Comparison of ENCODE assay signal across 17 mouse cellular contexts in the genomic region with DNA sequence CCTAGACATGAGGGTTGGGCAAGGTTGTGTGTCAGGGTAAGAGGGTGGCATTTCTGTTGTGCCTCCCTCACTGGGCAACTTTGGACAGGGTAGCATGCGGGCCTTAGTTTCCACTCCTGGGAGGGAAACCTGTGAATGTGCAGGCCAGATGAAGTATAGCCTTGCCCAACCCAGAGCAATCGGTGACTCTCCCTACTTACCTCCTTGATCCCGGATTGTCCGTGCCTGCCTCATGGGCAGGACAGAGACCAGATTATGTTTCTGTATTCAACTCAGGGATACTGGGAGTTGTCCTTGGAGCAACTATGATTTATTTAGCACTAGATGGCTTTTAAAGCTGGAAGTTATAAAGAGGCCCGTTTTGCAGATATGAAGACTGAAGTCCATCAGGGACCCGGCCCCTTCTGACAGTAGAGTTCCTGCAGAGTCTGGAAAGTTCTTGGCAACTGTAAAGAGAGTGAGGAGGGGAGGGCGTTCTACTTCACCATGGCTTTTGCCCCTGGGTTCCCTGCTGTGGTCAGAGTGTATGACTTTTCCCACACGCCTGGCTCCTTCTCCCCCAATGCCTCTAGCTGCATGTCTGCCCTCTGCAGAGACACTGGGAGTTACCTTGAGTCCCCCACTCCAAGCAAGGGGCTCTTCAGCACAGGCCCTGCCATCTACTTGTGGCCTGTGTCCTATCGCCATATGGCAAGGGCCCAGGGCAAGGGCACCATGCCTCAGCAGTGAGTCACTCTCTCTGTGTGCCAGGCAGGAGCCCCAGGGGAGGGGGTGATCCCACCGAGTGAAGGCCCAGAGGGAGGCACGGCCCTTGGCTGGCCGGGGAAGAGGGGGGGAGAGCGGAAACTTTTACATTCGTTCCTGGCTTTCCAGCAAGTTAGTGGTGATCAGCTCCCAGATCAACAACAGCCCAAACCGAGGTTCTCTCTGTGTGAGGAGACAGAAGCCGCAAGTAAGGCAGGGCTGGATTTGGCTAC.
A peak's percentile ranks its signal among the peaks of the same experiment; 100 is the strongest.
DNase-seq lines count a peak whose midpoint lies in the region.
"Had no signal": no experiment of that assay in that cellular context is flagged by ENCODE, and none has a peak within 500 bp of the region (broad histone marks: within the 10 kb centered on the region; RNA-seq: fewer than 3 reads in every experiment).

No protein-coding gene starts in this region.

- H3K27ac ChIP-seq in embryonic facial prominence, embryonic 10.5 days (replicated peaks): no peak overlapping the region
- H3K27ac ChIP-seq: embryonic facial prominence, embryonic 12.5 days; forebrain, embryonic 10.5 days; heart, embryonic 15.5 days; hindbrain, embryonic 15.5 days; layer of hippocampus, adult 2 months; limb, embryonic 15.5 days had no signal

- no peaks in the 10 kb centered on the region for H3K9me3 ChIP-seq in embryonic facial prominence, embryonic 10.5 days
- H3K9me3 ChIP-seq: embryonic facial prominence, embryonic 12.5 days; forebrain, embryonic 10.5 days; heart, embryonic 15.5 days; hindbrain, embryonic 15.5 days; limb, embryonic 15.5 days had no signal

- H3K36me3 ChIP-seq in embryonic facial prominence, embryonic 10.5 days (replicated peaks): peaks cover 16% of the 10 kb centered on the region
- H3K36me3 ChIP-seq: embryonic facial prominence, embryonic 12.5 days; heart, embryonic 15.5 days; hindbrain, embryonic 15.5 days had no signal

- H3K4me3 ChIP-seq in embryonic facial prominence, embryonic 10.5 days: no peak overlapping the region
- H3K4me3 ChIP-seq: embryonic facial prominence, embryonic 12.5 days; forebrain, embryonic 10.5 days; heart, embryonic 15.5 days; hindbrain, embryonic 15.5 days; layer of hippocampus, adult 2 months; limb, embryonic 15.5 days had no signal

- H3K4me1 ChIP-seq in embryonic facial prominence, embryonic 10.5 days: peaks cover 37% of the 10 kb centered on the region

- WGBS in embryonic facial prominence, embryonic 10.5 days: 92% methylated on average over 16 of the region's 16 CpGs

- DNase-seq in kidney, adult 9 months: peak; percentile 50
- no peak for DNase-seq in kidney, adult 8-10 months
- peak; percentile 89 for DNase-seq in 3134 (ENCODE audit: extremely low read depth, insufficient read length, low spot score)
- DNase-seq in NIH3T3 (ENCODE audit: low read depth): peak; percentile 77
- DNase-seq in adrenal gland, postnatal 4 days (ENCODE audit: low spot score in 2 of 2): peak; percentile 26 to 57
- DNase-seq in embryonic facial prominence, embryonic 10.5 days (ENCODE audit: low spot score): no peak
- DNase-seq in gastrocnemius, postnatal 4 days (ENCODE audit: low spot score in 2 of 2): no peak
- DNase-seq: cerebellum, postnatal 14 days; gastrocnemius, postnatal 14 days; lung, postnatal 14 days; thymus, adult 2 months had no signal

- H3K27me3 ChIP-seq in embryonic facial prominence, embryonic 10.5 days (replicated peaks; ENCODE audit: low read depth, poor library complexity, severe bottlenecking): no peaks in the 10 kb centered on the region
- H3K27me3 ChIP-seq: embryonic facial prominence, embryonic 12.5 days; heart, embryonic 15.5 days; hindbrain, embryonic 15.5 days; limb, embryonic 15.5 days had no signal

Comparison
In these comparisons a context has a peak if more than half of its experiments do, and no peak if none do; other contexts are left out.
1. DNase-seq: peak in kidney, adult 9 months (single experiment), 3134 (single experiment), NIH3T3 (single experiment) and adrenal gland, postnatal 4 days (2 of 2); none in kidney, adult 8-10 months (0 of 2), embryonic facial prominence, embryonic 10.5 days (single experiment) and gastrocnemius, postnatal 4 days (0 of 2).